Comparison of ENCODE assay signal across 22 mouse cellular contexts in the genomic region with DNA sequence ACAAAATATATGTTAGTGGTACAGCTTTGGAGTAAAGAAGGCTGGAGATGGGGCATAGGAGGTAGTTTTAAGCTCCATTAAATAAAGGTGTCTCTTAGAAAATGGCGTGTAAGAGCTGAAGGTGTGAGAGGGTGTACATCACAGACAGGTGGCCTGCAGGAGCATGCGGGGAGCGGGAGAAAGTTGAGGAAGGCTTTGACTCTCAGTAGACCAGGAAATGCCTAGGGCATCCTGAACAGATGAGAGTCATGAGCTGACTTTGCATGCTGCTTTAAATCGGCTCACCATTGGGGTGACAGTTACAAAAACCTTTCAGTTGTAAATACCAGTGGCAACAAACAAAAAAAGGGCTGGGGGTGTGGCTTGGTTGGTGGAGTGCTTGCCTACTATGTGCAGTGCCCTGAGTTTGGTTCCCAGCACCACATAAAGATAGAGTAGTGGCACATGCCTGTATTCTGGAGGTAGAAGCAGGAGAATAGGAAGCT. TPM values are rescaled to one million over a fixed set of nuclear protein-coding genes. Genes with fewer than 3 reads are reported as not detected.
"Had no signal": no experiment of that assay in that cellular context is flagged by ENCODE, and none has a peak within 500 bp of the region (broad histone marks: within the 10 kb centered on the region; RNA-seq: fewer than 3 reads in every experiment).

No protein-coding gene starts in this region.

- H3K27me3 ChIP-seq: lung, embryonic 15.5 days; neural tube, embryonic 12.5 days had no signal

- H3K4me3 ChIP-seq: lung, embryonic 15.5 days; neural tube, embryonic 12.5 days had no signal

- DNase-seq: kidney, adult 18-20 months; kidney, adult 9 months; kidney, postnatal 14 days; kidney, postnatal 4 days; lung, adult 18-20 months; lung, postnatal 10 days; lung, postnatal 36 days; midbrain, embryonic 14.5 days; retina, postnatal 1 day; right cerebral cortex, postnatal 4 days; thymus, adult 18-20 months; thymus, postnatal 36 days had no signal

- H3K27ac ChIP-seq: liver, embryonic 14.5 days; lung, embryonic 15.5 days; neural tube, embryonic 12.5 days had no signal

- H3K9ac ChIP-seq: liver, embryonic 14.5 days; lung, embryonic 15.5 days; neural tube, embryonic 12.5 days had no signal

- H3K4me2 ChIP-seq: liver, embryonic 11.5 days; lung, embryonic 15.5 days; midbrain, embryonic 11.5 days; neural tube, embryonic 12.5 days had no signal

- H3K9me3 ChIP-seq: lung, embryonic 15.5 days; neural tube, embryonic 12.5 days had no signal

- H3K4me1 ChIP-seq: lung, embryonic 15.5 days; neural tube, embryonic 12.5 days had no signal

RNA-seq across cellular contexts. Expression of gene Matn3, which starts 6.6 kb away (rescaled TPM):
- total RNA-seq: layer of hippocampus, adult 18-20 months; layer of hippocampus, postnatal 14 days; megakaryocyte progenitor cell, adult 5-6 weeks; megakaryocyte-erythroid progenitor cell, adult 5-6 weeks; neutrophil, adult 5-6 weeks had no signal
